Mouse (Mus musculus) spleen, adult 2 months (tissue): Measurements from ENCODE around the gene Apoa4.

ENCODE experiments used
- CTCF ChIP-seq: fragments of 200-500 bp; IDR thresholded peaks from 2 replicates; pipeline ENCODE4 v1.5.1; 2011; ENCODE audit warnings: mild to moderate bottlenecking, inconsistent platforms; ENCODE audit not compliant: insufficient read depth, insufficient read length, insufficient replicate concordance; ENCODE audit errors: extremely low read depth
- POLR2A ChIP-seq: fragments of 200-500 bp; IDR thresholded peaks from 2 replicates; pipeline ENCODE4 v1.6.1; 2011; ENCODE audit warnings: low read depth, low read length, inconsistent platforms

GRCm38 (mm10) chr9:46238850-46239249 is 1.6 kb upstream of the Apoa4 start:
- TF ChIP-seq POLR2A: no peak
- no peak for TF ChIP-seq CTCF
